Mouse (Mus musculus): ENCODE results near the gene Akr7a5. TPM values are rescaled to one million over a fixed set of nuclear protein-coding genes. Genes with fewer than 3 reads are reported as not detected.

The Akr7a5 gene
- total RNA-seq, 2 experiments from 2014 or later = 0.43 TPM; not detected in 1

- ATAC-seq (replicated peaks; ENCODE audit: low FRiP score, poor library complexity, severe bottlenecking) = no peak
Observed at GRCm38 (mm10) chr4:139297566-139297965, 13.0 kb upstream of the Akr7a5 start.

GRCm38 (mm10) chr4:139298671-139299366 lies 11.7 kb upstream of the Akr7a5 start:
- ATAC-seq (replicated peaks; ENCODE audit: low FRiP score, poor library complexity, severe bottlenecking) = no peak

GRCm38 (mm10) chr4:139301780-139302179 lies 8.8 kb upstream of the Akr7a5 start:
- ATAC-seq (replicated peaks; ENCODE audit: low FRiP score, poor library complexity, severe bottlenecking) = no peak

- no peak for ATAC-seq (replicated peaks; ENCODE audit: low FRiP score, poor library complexity, severe bottlenecking)
Observed at GRCm38 (mm10) chr4:139302241-139302640, 8.3 kb upstream of the Akr7a5 start.

GRCm38 (mm10) chr4:139305521-139305920 lies 5.0 kb upstream of the Akr7a5 start:
- no peak for ATAC-seq (replicated peaks; ENCODE audit: low FRiP score, poor library complexity, severe bottlenecking)

- no peak for ATAC-seq (replicated peaks; ENCODE audit: low FRiP score, poor library complexity, severe bottlenecking)
Observed at GRCm38 (mm10) chr4:139307916-139308315, 2.6 kb upstream of the Akr7a5 start.

GRCm38 (mm10) chr4:139309651-139310050 lies 893 bp upstream of the Akr7a5 start:
- no peak for ATAC-seq (replicated peaks; ENCODE audit: low FRiP score, poor library complexity, severe bottlenecking)

GRCm38 (mm10) chr4:139310899-139311701 lies 556 bp downstream of the Akr7a5 start:
- no peak for ATAC-seq (replicated peaks; ENCODE audit: low FRiP score, poor library complexity, severe bottlenecking)

GRCm38 (mm10) chr4:139311707-139312106 lies 1.2 kb downstream of the Akr7a5 start:
- ATAC-seq (replicated peaks; ENCODE audit: low FRiP score, poor library complexity, severe bottlenecking) = no peak

GRCm38 (mm10) chr4:139312632-139313031 lies 2.1 kb downstream of the Akr7a5 start:
- ATAC-seq (replicated peaks; ENCODE audit: low FRiP score, poor library complexity, severe bottlenecking) = no peak

GRCm38 (mm10) chr4:139318449-139318848 lies 7.9 kb downstream of the Akr7a5 start:
- no peak for ATAC-seq (replicated peaks; ENCODE audit: low FRiP score, poor library complexity, severe bottlenecking)

GRCm38 (mm10) chr4:139319740-139320139 lies 9.2 kb downstream of the Akr7a5 start:
- no peak for ATAC-seq (replicated peaks; ENCODE audit: low FRiP score, poor library complexity, severe bottlenecking)

GRCm38 (mm10) chr4:139330605-139331004 lies 20.1 kb downstream of the Akr7a5 start:
- peak; percentile 94 for ATAC-seq (replicated peaks; ENCODE audit: low FRiP score, poor library complexity, severe bottlenecking)

- no peak for ATAC-seq (replicated peaks; ENCODE audit: low FRiP score, poor library complexity, severe bottlenecking)
Observed at GRCm38 (mm10) chr4:139334631-139335295, 24.2 kb downstream of the Akr7a5 start.

GRCm38 (mm10) chr4:139335507-139335906 lies 25.0 kb downstream of the Akr7a5 start:
- ATAC-seq (replicated peaks; ENCODE audit: low FRiP score, poor library complexity, severe bottlenecking) = peak; percentile 68

GRCm38 (mm10) chr4:139336822-139337483 lies 26.4 kb downstream of the Akr7a5 start:
- peak; percentile 79 for ATAC-seq (replicated peaks; ENCODE audit: low FRiP score, poor library complexity, severe bottlenecking)

- ATAC-seq (replicated peaks; ENCODE audit: low FRiP score, poor library complexity, severe bottlenecking) = no peak
Observed at GRCm38 (mm10) chr4:139338145-139338544, 27.6 kb downstream of the Akr7a5 start.

GRCm38 (mm10) chr4:139340835-139341234 lies 30.3 kb downstream of the Akr7a5 start:
- ATAC-seq (replicated peaks; ENCODE audit: low FRiP score, poor library complexity, severe bottlenecking) = no peak

GRCm38 (mm10) chr4:139341556-139342233 lies 31.2 kb downstream of the Akr7a5 start:
- no peak for ATAC-seq (replicated peaks; ENCODE audit: low FRiP score, poor library complexity, severe bottlenecking)

- ATAC-seq (replicated peaks; ENCODE audit: low FRiP score, poor library complexity, severe bottlenecking) = no peak
Observed at GRCm38 (mm10) chr4:139343718-139344117, 33.2 kb downstream of the Akr7a5 start.
